Comparison of ENCODE assay signal across 14 mouse cellular contexts in the genomic region with DNA sequence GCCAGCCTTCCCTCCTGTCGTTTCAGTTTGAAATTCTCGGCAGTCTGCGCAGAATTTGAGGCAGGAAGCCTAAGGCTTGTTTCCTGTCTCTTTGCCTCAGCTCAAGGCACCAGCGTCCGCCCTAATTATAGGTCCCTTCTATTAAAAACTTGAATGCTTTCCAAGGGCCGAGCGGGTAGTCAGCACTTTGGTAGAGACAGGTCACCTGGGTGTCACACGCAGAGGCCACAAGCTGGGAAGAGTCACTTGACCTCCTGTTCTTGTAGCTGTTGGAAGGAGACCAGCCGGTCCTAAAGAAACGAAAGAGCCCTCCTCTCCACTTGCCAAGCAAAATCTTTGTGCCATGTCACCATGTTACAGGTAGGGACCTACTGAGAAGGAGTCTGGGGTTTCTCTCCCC. TPM values are rescaled to one million over a fixed set of nuclear protein-coding genes. Genes with fewer than 3 reads are reported as not detected.
DNase-seq lines count a peak whose midpoint lies in the region; ATAC-seq and TF ChIP-seq lines count a peak whose summit lies in the region.
"Had no signal": no experiment of that assay in that cellular context is flagged by ENCODE, and none has a peak within 500 bp of the region (broad histone marks: within the 10 kb centered on the region; RNA-seq: fewer than 3 reads in every experiment).

No protein-coding gene starts in this region.

- no peak for ATAC-seq in embryonic facial prominence, embryonic 15.5 days (ENCODE audit: insufficient number of reproducible peaks, low FRiP score, low TSS enrichment, low read depth)
- no peak for ATAC-seq in heart, embryonic 12.5 days (ENCODE audit: insufficient number of reproducible peaks, low FRiP score)
- ATAC-seq in lung, embryonic 15.5 days (ENCODE audit: borderline replicate concordance, extremely low read depth, low FRiP score, low TSS enrichment): no peak
- ATAC-seq in forebrain, embryonic 12.5 days (ENCODE audit: low FRiP score): no peak
- ATAC-seq in hindbrain, postnatal 0 days: no peak

- H3K9me3 ChIP-seq in embryonic facial prominence, embryonic 15.5 days (replicated peaks): no peaks in the 10 kb centered on the region
- peaks cover 2% of the 10 kb centered on the region; the same call in 1 of the 2 replicates for H3K9me3 ChIP-seq in heart, embryonic 12.5 days (replicated peaks)
- H3K9me3 ChIP-seq in lung, embryonic 15.5 days: no peaks in the 10 kb centered on the region
- H3K9me3 ChIP-seq in forebrain, embryonic 12.5 days: no peaks in the 10 kb centered on the region
- H3K9me3 ChIP-seq in hindbrain, postnatal 0 days (ENCODE audit: low read length): no peaks in the 10 kb centered on the region
- H3K9me3 ChIP-seq: embryonic facial prominence, embryonic 12.5 days had no signal

- 56% methylated on average over 10 of the region's 10 CpGs for WGBS in embryonic facial prominence, embryonic 15.5 days
- WGBS in heart, embryonic 12.5 days: 50% methylated on average over 10 of the region's 10 CpGs
- 60% methylated on average over 10 of the region's 10 CpGs for WGBS in lung, embryonic 15.5 days
- WGBS in forebrain, embryonic 12.5 days: 82% methylated on average over 10 of the region's 10 CpGs
- WGBS in hindbrain, postnatal 0 days: 71% methylated on average over 10 of the region's 10 CpGs

- peak; percentile 48 for DNase-seq in kidney, adult 9 months
- no peak for DNase-seq in kidney, adult 18-20 months
- no peak for DNase-seq in yolk sac, embryonic 10.5 days (ENCODE audit: low spot score)
- no peak for DNase-seq in hindbrain, postnatal 0 days (ENCODE audit: low spot score)
- DNase-seq: adrenal gland, postnatal 14 days; midbrain, embryonic 14.5 days; right cerebral cortex, postnatal 25 days; thymus, postnatal 4 days had no signal

- H3K4me3 ChIP-seq in embryonic facial prominence, embryonic 15.5 days (replicated peaks): no peak overlapping the region
- H3K4me3 ChIP-seq in heart, embryonic 12.5 days: no peak overlapping the region
- H3K4me3 ChIP-seq in lung, embryonic 15.5 days: peak overlapping the region; percentile 75; the same call in 1 of the 2 replicates
- no peak overlapping the region for H3K4me3 ChIP-seq in forebrain, embryonic 12.5 days (replicated peaks)
- H3K4me3 ChIP-seq in hindbrain, postnatal 0 days (ENCODE audit: low read length): no peak overlapping the region
- H3K4me3 ChIP-seq: embryonic facial prominence, embryonic 12.5 days had no signal

- TF ChIP-seq CTCF in hindbrain, postnatal 0 days (IDR thresholded peaks at IDR 0.05; ENCODE audit: low read depth): no peak

- no peak overlapping the region for H3K9ac ChIP-seq in embryonic facial prominence, embryonic 15.5 days
- no peak overlapping the region for H3K9ac ChIP-seq in heart, embryonic 12.5 days
- H3K9ac ChIP-seq in lung, embryonic 15.5 days: no peak overlapping the region
- H3K9ac ChIP-seq in forebrain, embryonic 12.5 days: no peak overlapping the region
- no peak overlapping the region for H3K9ac ChIP-seq in hindbrain, postnatal 0 days (replicated peaks; ENCODE audit: low read length)
- H3K9ac ChIP-seq: embryonic facial prominence, embryonic 12.5 days had no signal

- H3K27ac ChIP-seq in embryonic facial prominence, embryonic 15.5 days (replicated peaks): no peak overlapping the region
- peak overlapping the region; percentile 33; the same call in 1 of the 2 replicates for H3K27ac ChIP-seq in heart, embryonic 12.5 days (ENCODE audit: poor library complexity, severe bottlenecking)
- no peak overlapping the region for H3K27ac ChIP-seq in lung, embryonic 15.5 days
- no peak overlapping the region for H3K27ac ChIP-seq in forebrain, embryonic 12.5 days
- no peak overlapping the region for H3K27ac ChIP-seq in hindbrain, postnatal 0 days
- H3K27ac ChIP-seq: embryonic facial prominence, embryonic 12.5 days had no signal

- no peaks in the 10 kb centered on the region for H3K27me3 ChIP-seq in embryonic facial prominence, embryonic 15.5 days
- peaks cover 9% of the 10 kb centered on the region for H3K27me3 ChIP-seq in heart, embryonic 12.5 days (replicated peaks)
- no peaks in the 10 kb centered on the region for H3K27me3 ChIP-seq in lung, embryonic 15.5 days
- H3K27me3 ChIP-seq in forebrain, embryonic 12.5 days: peaks cover 67% of the 10 kb centered on the region
- no peaks in the 10 kb centered on the region for H3K27me3 ChIP-seq in hindbrain, postnatal 0 days (ENCODE audit: insufficient read depth, low read length)

- H3K36me3 ChIP-seq in embryonic facial prominence, embryonic 15.5 days: no peaks in the 10 kb centered on the region
- H3K36me3 ChIP-seq in heart, embryonic 12.5 days: no peaks in the 10 kb centered on the region
- no peaks in the 10 kb centered on the region for H3K36me3 ChIP-seq in lung, embryonic 15.5 days
- no peaks in the 10 kb centered on the region for H3K36me3 ChIP-seq in forebrain, embryonic 12.5 days (replicated peaks)
- H3K36me3 ChIP-seq in hindbrain, postnatal 0 days (ENCODE audit: insufficient read depth, low read length): no peaks in the 10 kb centered on the region
- H3K36me3 ChIP-seq: embryonic facial prominence, embryonic 12.5 days had no signal

- 0 out of 2 replicates have a peak overlapping the region, but pooled peaks have one; percentile 4 for H3K4me2 ChIP-seq in embryonic facial prominence, embryonic 15.5 days (replicated peaks)
- H3K4me2 ChIP-seq in heart, embryonic 12.5 days: peak overlapping the region; percentile 97
- peak overlapping the region; percentile 99 for H3K4me2 ChIP-seq in lung, embryonic 15.5 days
- H3K4me2 ChIP-seq in forebrain, embryonic 12.5 days: no peak overlapping the region
- no peak overlapping the region for H3K4me2 ChIP-seq in hindbrain, postnatal 0 days (ENCODE audit: low read depth, low read length)
- H3K4me2 ChIP-seq: embryonic facial prominence, embryonic 12.5 days had no signal

- H3K4me1 ChIP-seq in embryonic facial prominence, embryonic 15.5 days: peaks cover 31% of the 10 kb centered on the region
- peaks cover 46% of the 10 kb centered on the region for H3K4me1 ChIP-seq in heart, embryonic 12.5 days (replicated peaks)
- peaks cover 48% of the 10 kb centered on the region for H3K4me1 ChIP-seq in lung, embryonic 15.5 days
- peaks cover 15% of the 10 kb centered on the region for H3K4me1 ChIP-seq in forebrain, embryonic 12.5 days
- H3K4me1 ChIP-seq in hindbrain, postnatal 0 days (ENCODE audit: insufficient read depth, low read length): peaks cover 6% of the 10 kb centered on the region; the same call in 1 of the 2 replicates

RNA-seq across cellular contexts. Expression of gene Gpr157, which starts 2.0 kb away (rescaled TPM):
- 1.5 and 1.7 TPM in 2 replicates for polyA plus RNA-seq in embryonic facial prominence, embryonic 15.5 days (2015; fragmentation: Nextera tagmentation; extraction: Ambion mirVana)
- polyA plus RNA-seq in heart, embryonic 12.5 days (2016; fragmentation: Nextera tagmentation; extraction: Ambion mirVana): 2.1 and 2.2 TPM in 2 replicates
- 2.0 and 2.2 TPM in 2 replicates for polyA plus RNA-seq in lung, embryonic 15.5 days (2015; fragmentation: Nextera tagmentation; extraction: Ambion mirVana)
- polyA plus RNA-seq in forebrain, embryonic 12.5 days (2016; fragmentation: Nextera tagmentation; extraction: Ambion mirVana): 0.32 and 0.54 TPM in 2 replicates
- total RNA-seq in hindbrain, postnatal 0 days (2014; rRNA removed): 4.9 and 5.4 TPM in 2 replicates
- polyA plus RNA-seq in hindbrain, postnatal 0 days (2015; fragmentation: Nextera tagmentation; extraction: Ambion mirVana): 0.52 and 0.74 TPM in 2 replicates

RNA-seq across cellular contexts. Expression of gene Slc2a5, which starts 30.0 kb away (rescaled TPM):
- polyA plus RNA-seq in embryonic facial prominence, embryonic 15.5 days (2015; fragmentation: Nextera tagmentation; extraction: Ambion mirVana): 1.7 and 2.2 TPM in 2 replicates
- polyA plus RNA-seq in heart, embryonic 12.5 days (2016; fragmentation: Nextera tagmentation; extraction: Ambion mirVana): 1.2 and 1.7 TPM in 2 replicates
- 0.54 and 0.65 TPM in 2 replicates for polyA plus RNA-seq in lung, embryonic 15.5 days (2015; fragmentation: Nextera tagmentation; extraction: Ambion mirVana)
- 1.1 and 1.3 TPM in 2 replicates for polyA plus RNA-seq in forebrain, embryonic 12.5 days (2016; fragmentation: Nextera tagmentation; extraction: Ambion mirVana)
- total RNA-seq in hindbrain, postnatal 0 days (2014; rRNA removed): 1.5 and 2.9 TPM in 2 replicates
- polyA plus RNA-seq in hindbrain, postnatal 0 days (2015; fragmentation: Nextera tagmentation; extraction: Ambion mirVana): 2.7 and 3.0 TPM in 2 replicates
- total RNA-seq: granulocyte monocyte progenitor cell, adult 5-6 weeks had no signal

RNA-seq across cellular contexts. Expression of gene Slc2a7, which starts 59.7 kb away (rescaled TPM):
- not detected in 2 replicates for polyA plus RNA-seq in embryonic facial prominence, embryonic 15.5 days (2015; fragmentation: Nextera tagmentation; extraction: Ambion mirVana)
- not detected in 2 replicates for polyA plus RNA-seq in heart, embryonic 12.5 days (2016; fragmentation: Nextera tagmentation; extraction: Ambion mirVana)
- polyA plus RNA-seq in lung, embryonic 15.5 days (2015; fragmentation: Nextera tagmentation; extraction: Ambion mirVana): not detected in 2 replicates
- polyA plus RNA-seq in forebrain, embryonic 12.5 days (2016; fragmentation: Nextera tagmentation; extraction: Ambion mirVana): not detected in 2 replicates
- not detected in 2 replicates for total RNA-seq in hindbrain, postnatal 0 days (2014; rRNA removed)
- not detected in 2 replicates for polyA plus RNA-seq in hindbrain, postnatal 0 days (2015; fragmentation: Nextera tagmentation; extraction: Ambion mirVana)
- total RNA-seq: adrenal gland, postnatal 14 days; granulocyte monocyte progenitor cell, adult 5-6 weeks had no signal
- polyA plus RNA-seq: embryonic facial prominence, embryonic 12.5 days; midbrain, embryonic 14.5 days had no signal

Comparison
In these comparisons a context has a peak if more than half of its experiments do, and no peak if none do; other contexts are left out.
1. H3K4me2 ChIP-seq: peak in embryonic facial prominence, embryonic 15.5 days (single experiment), heart, embryonic 12.5 days (single experiment) and lung, embryonic 15.5 days (single experiment); none in forebrain, embryonic 12.5 days (single experiment) and hindbrain, postnatal 0 days (single experiment).